Mouse (Mus musculus) thymus, adult 2 months (tissue): ENCODE measurements around the gene Tenm2. TPM values are rescaled to one million over a fixed set of nuclear protein-coding genes. Genes with fewer than 3 reads are reported as not detected.

Experiments used
- DNase-seq: peaks from one replicate; pipeline ENCODE4 v3.0.0; 2021
- H3K27ac ChIP-seq: fragments of 200-500 bp; 2 replicates; pipeline ENCODE4 v1.5.1; 2012; ENCODE audit warnings: low read length, control low read depth; ENCODE audit not compliant: control insufficient read depth, insufficient read depth
- H3K27me3 ChIP-seq: fragments of 200-500 bp; 2 replicates; pipeline ENCODE4 v1.6.1; 2012; ENCODE audit warnings: mild to moderate bottlenecking, low read length, moderate library complexity, mixed read lengths; ENCODE audit not compliant: control insufficient read depth, insufficient read depth
- H3K36me3 ChIP-seq: fragments of 200-500 bp; 2 replicates; pipeline ENCODE4 v1.6.1; 2012; ENCODE audit warnings: mild to moderate bottlenecking, low read length, moderate library complexity; ENCODE audit not compliant: control insufficient read depth, insufficient read depth
- H3K4me1 ChIP-seq: fragments of 200-500 bp; replicated peaks from 2 replicates; pipeline ENCODE4 v1.6.1; 2012; ENCODE audit warnings: low read length; ENCODE audit not compliant: control insufficient read depth, insufficient read depth
- H3K4me3 ChIP-seq: fragments of 200-500 bp; 2 replicates; pipeline ENCODE4 v1.5.1; 2012; ENCODE audit warnings: mild to moderate bottlenecking, low read length, control low read depth, moderate library complexity; ENCODE audit not compliant: control insufficient read depth, insufficient read depth
- CTCF ChIP-seq: fragments of 200-500 bp; IDR thresholded peaks from 2 replicates; pipeline ENCODE4 v1.5.1; 2012; ENCODE audit warnings: mild to moderate bottlenecking, control low read depth, low read length, moderate library complexity, borderline replicate concordance; ENCODE audit not compliant: control insufficient read depth, poor library complexity, insufficient read depth; ENCODE audit errors: extremely low read depth
- POLR2A ChIP-seq: fragments of 200-500 bp; IDR thresholded peaks from 2 replicates; pipeline ENCODE4 v1.6.1; 2012; ENCODE audit warnings: mild to moderate bottlenecking, low read length, control low read depth, moderate library complexity; ENCODE audit not compliant: control insufficient read depth, poor library complexity, insufficient read depth; ENCODE audit errors: extremely low read depth
- WGBS: fragments of 180-500 bp; shearing (Covaris S2); methylation state at CpG from one replicate; pipeline ENCODE4 v1.1.7; 2018; 5-methylcytosine and 5-hydroxymethylcytosine counted together
- polyA plus RNA-seq: library from polyadenylated mRNA; depleted of rRNA; stranded (reverse); fragments of >200 nt; gene quantifications from 2 replicates; pipeline ENCODE4 v1.2.3, GENCODE M21; 2012

Tenm2 gene
- polyA plus RNA-seq, 1 experiment: 0.70 TPM

GRCm38 (mm10) chr11:36484466-36485069 lies 751.2 kb downstream of the Tenm2 start:
- TF ChIP-seq CTCF: no peak
- no peak for TF ChIP-seq POLR2A
- H3K27me3 ChIP-seq: no peaks in the 10 kb centered on the region
- 57% methylated on average over 8 of the region's 8 CpGs for WGBS
- H3K4me1 ChIP-seq: no peaks in the 10 kb centered on the region
- DNase-seq: no peak
- H3K27ac ChIP-seq: no peak overlapping the region
- no peak overlapping the region for H3K4me3 ChIP-seq
- H3K36me3 ChIP-seq: no peaks in the 10 kb centered on the region

DNA sequence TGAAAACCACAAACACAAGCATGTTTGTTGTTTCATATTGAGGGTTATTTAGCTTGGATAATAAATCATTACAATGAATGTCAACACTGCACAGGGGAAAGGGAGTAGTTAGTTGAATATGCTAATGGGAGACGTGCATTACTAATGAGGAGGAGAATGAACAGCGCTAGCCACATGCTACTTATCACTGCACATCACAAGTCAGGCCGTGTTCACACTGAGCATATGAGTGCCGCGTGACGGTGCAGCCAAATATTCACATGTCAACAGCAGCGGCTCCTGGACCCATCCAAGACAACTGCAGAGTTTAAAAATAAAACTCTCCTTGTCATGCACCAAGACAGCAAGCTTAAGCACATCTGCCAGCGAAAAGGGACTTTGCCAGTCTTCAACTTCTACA lies 753.6 kb downstream of the Tenm2 start:
- no peak overlapping the region for H3K27ac ChIP-seq
- TF ChIP-seq POLR2A (no peak), CTCF (no peak)
- no peaks in the 10 kb centered on the region for H3K4me1 ChIP-seq
- H3K4me3 ChIP-seq: no peak overlapping the region
- no peaks in the 10 kb centered on the region for H3K36me3 ChIP-seq
- 92% methylated on average over 8 of the region's 8 CpGs for WGBS
- no peaks in the 10 kb centered on the region for H3K27me3 ChIP-seq
- no peak for DNase-seq

DNA sequence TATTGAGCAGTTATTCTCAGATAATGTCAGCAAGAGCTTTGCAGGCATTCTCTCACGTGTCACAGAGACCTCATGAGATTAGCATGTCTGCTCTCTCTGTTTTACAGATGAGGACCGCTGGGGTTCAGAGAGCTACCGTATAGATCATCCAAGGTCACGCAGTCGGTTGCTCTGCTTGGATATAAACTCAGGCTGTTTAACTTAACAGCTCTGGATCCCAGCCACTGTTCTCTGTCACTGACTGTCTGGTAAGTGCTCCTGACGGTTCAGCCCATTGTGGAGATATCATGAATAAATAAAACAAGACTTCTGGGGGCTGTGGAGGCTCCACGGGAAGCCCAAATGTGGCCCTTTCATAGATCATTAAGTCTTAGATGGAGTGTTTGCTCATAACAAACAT lies 754.2 kb downstream of the Tenm2 start:
- DNase-seq: no peak
- H3K27ac ChIP-seq: no peak overlapping the region
- WGBS: 88% methylated on average over 7 of the region's 7 CpGs
- no peak overlapping the region for H3K4me3 ChIP-seq
- H3K27me3 ChIP-seq: no peaks in the 10 kb centered on the region
- no peaks in the 10 kb centered on the region for H3K4me1 ChIP-seq
- H3K36me3 ChIP-seq: no peaks in the 10 kb centered on the region
- TF ChIP-seq POLR2A (no peak), CTCF (no peak)

GRCm38 (mm10) chr11:36481086-36481485 lies 754.7 kb downstream of the Tenm2 start:
- Histone ChIP-seq H3K27ac (no peak overlapping the region), H3K4me1 (no peaks in the 10 kb centered on the region), H3K27me3 (no peaks in the 10 kb centered on the region), H3K36me3 (no peaks in the 10 kb centered on the region), H3K4me3 (no peak overlapping the region)
- no peak for DNase-seq
- 95% methylated on average over 5 of the region's 5 CpGs for WGBS
- TF ChIP-seq POLR2A: no peak

DNA sequence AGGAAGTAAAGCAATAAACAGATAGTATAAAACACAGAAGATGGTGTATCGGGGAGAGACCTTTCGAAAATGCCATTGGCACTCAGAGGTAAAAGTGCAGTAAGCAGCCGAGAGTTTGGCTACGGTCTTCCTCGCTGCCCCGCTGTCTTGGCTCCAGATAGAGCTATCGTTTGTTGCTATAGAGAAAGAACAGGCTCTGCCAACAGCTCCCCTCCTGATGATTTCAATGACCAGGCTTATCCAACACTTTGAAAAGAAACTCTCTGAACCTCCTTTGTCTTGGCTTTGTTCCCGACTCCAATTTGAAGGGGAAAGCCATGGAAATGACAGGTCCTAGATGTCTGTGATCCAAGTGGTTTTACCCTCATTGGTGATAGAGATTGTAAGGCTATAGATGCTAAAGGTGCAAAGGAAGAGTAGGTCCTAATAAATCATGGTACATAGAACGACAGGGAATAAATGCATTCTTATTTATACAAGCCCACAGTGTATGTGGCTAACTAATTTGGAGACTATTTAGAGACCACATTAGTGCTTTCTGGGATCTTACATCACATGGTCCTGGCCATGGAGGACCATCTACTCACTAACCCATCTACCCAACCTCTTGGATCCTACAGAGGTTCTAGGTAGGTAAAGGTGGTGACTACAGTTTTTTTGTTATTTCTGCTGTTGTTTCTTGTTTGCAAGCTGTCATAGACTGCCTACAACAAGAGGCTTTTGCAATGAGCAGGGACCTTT lies 765.8 kb downstream of the Tenm2 start:
- Histone ChIP-seq H3K27ac (no peak overlapping the region), H3K36me3 (no peaks in the 10 kb centered on the region), H3K27me3 (no peaks in the 10 kb centered on the region), H3K4me1 (no peaks in the 10 kb centered on the region), H3K4me3 (no peak overlapping the region)
- TF ChIP-seq POLR2A: no peak
- no peak for TF ChIP-seq CTCF
- DNase-seq: no peak
- WGBS: 91% methylated on average over 9 of the region's 9 CpGs

- Histone ChIP-seq H3K27ac (no peak overlapping the region), H3K4me3 (no peak overlapping the region), H3K27me3 (no peaks in the 10 kb centered on the region), H3K4me1 (no peaks in the 10 kb centered on the region), H3K36me3 (no peaks in the 10 kb centered on the region)
- no peak for TF ChIP-seq POLR2A
- TF ChIP-seq CTCF: no peak
- WGBS: 81% methylated on average over 6 of the region's 6 CpGs
- no peak for DNase-seq
Observed at GRCm38 (mm10) chr11:36458451-36458850, 777.3 kb downstream of the Tenm2 start.

DNA sequence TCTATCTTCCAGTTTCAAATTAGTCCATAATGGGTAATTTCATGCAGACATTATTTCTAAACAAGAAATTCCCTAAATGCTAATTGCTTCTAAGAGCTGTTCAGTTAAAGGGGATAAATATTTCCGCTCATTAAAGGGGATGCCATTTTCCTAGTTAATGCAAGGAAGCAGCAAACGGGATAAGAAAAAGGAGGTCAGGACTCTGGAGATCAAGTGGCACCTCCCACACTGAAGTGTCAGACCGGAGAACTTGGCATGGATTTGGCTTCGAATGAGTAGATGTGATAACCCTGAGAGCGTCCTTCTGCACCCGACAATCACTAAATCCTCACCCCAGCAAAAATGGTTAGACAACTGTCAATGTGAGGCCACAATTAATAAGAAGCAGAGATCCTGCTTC lies 781.7 kb downstream of the Tenm2 start:
- no peak overlapping the region for H3K27ac ChIP-seq
- TF ChIP-seq CTCF (no peak), POLR2A (no peak)
- H3K4me1 ChIP-seq: no peaks in the 10 kb centered on the region
- no peak for DNase-seq
- no peaks in the 10 kb centered on the region for H3K27me3 ChIP-seq
- no peaks in the 10 kb centered on the region for H3K36me3 ChIP-seq
- H3K4me3 ChIP-seq: no peak overlapping the region
- 89% methylated on average over 6 of the region's 6 CpGs for WGBS
